Mouse (Mus musculus) left cerebral cortex, adult 18-20 months (tissue): ENCODE measurements around the gene Kcne2. TPM values are rescaled to one million over a fixed set of nuclear protein-coding genes. Genes with fewer than 3 reads are reported as not detected.

ENCODE experiments used
- total RNA-seq, 2 experiments: library from RNA; stranded (reverse); gene quantifications; 2 replicates each; pipeline ENCODE4 v1.2.3; 2021

Gene Kcne2
- total RNA-seq, 2 experiments from 2014 or later: 0.21 TPM; not detected in 1

Other genes starting within 250 kb of the Kcne2 start
- gene Mrps6, start 234.1 kb upstream of the Kcne2 start, total RNA-seq: 10 to 100 TPM; 53.0 to 53.1 TPM
- not detected for gene Gm49711, start 234.1 kb upstream of the Kcne2 start, total RNA-seq
- 10 to 100 TPM; 27.9 to 31.6 TPM for gene Slc5a3, start 234.1 kb upstream of the Kcne2 start, total RNA-seq
- gene Smim11, start 8.9 kb downstream of the Kcne2 start, total RNA-seq: 10 to 100 TPM; 20.2 to 20.6 TPM
- gene Fam243, start 29.1 kb downstream of the Kcne2 start, total RNA-seq: not detected
- not detected for gene Kcne1, start 67.1 kb downstream of the Kcne2 start, total RNA-seq
- 10 to 100 TPM; 59.2 to 69.2 TPM for gene Rcan1, start 178.5 kb downstream of the Kcne2 start, total RNA-seq
- 1 to 10 TPM in 1 of 2 experiments, under 1 TPM in 1; 0.98 to 1.7 TPM for gene Clic6, start 193.3 kb downstream of the Kcne2 start, total RNA-seq